Mouse (Mus musculus): ENCODE data around the gene S100a10. TPM values are rescaled to one million over a fixed set of nuclear protein-coding genes. Genes with fewer than 3 reads are reported as not detected.

S100a10 gene
- total and polyA plus RNA-seq, 2 experiments from 2014 or later = 68.9 to 134 TPM

DNA sequence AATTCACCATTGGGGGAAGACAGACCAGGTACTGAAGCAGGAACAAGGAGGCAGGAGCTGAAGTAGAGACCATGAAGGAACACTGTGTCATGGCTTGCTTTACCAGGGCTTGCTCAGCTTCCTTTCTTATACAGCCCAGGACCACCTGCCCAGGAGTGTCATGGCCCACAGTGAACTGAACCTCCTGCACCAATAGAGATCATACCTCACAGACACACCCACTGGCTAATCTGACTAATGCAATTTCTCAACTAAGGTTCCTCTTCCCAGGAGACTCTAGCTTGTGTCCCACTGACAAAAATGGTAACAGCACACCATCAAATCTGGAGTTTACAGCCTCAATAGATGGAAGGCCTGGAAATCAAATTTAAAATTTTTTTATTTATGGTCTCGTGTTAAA lies 35.4 kb downstream of the S100a10 start:
- Histone ChIP-seq H3K4me3 (ENCODE audit: low read depth, low read length) (no peak overlapping the region), H3K9ac (replicated peaks; ENCODE audit: low read length, poor library complexity, severe bottlenecking) (no peak overlapping the region), H3K27me3 (ENCODE audit: insufficient read depth, low read length) (no peaks in the 10 kb centered on the region), H3K9me3 (ENCODE audit: low read length) (no peaks in the 10 kb centered on the region), H3K4me1 (ENCODE audit: insufficient read depth, low read length) (no peaks in the 10 kb centered on the region), H3K27ac (ENCODE audit: low read depth, low read length) (no peak overlapping the region), H3K4me2 (ENCODE audit: low read depth, low read length, poor library complexity, severe bottlenecking) (no peak overlapping the region), H3K36me3 (ENCODE audit: insufficient read depth, low read length) (no peaks in the 10 kb centered on the region)
- 86% methylated on average over 1 of the region's 1 CpGs for WGBS
- no peak for DNase-seq (ENCODE audit: low spot score)
- TF ChIP-seq CTCF (IDR thresholded peaks at IDR 0.05) = no peak
- ATAC-seq (ENCODE audit: low FRiP score) = no peak

DNA sequence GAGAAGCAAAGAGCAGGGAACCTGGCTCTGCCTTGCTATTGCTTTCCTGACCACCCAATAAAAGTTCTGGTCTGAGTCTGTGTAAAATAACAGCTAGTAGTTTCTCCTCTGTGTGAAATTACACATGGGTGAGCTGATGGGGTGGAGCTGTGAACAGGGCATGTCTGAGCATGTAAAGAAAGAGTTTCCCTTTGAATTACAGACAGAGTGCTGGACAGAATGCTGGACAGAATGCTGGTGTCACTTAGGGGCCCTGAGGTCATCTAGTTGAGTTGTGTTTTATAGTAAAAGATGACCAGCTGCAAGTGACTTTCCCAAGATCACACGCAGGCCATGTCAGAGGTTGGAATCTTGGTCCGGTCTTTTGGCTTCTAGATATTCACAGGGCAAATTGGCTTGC lies 37.2 kb downstream of the S100a10 start:
- no peak overlapping the region for H3K4me3 ChIP-seq (ENCODE audit: low read depth, low read length)
- WGBS = 91% methylated on average over 2 of the region's 2 CpGs
- H3K27me3 ChIP-seq (ENCODE audit: insufficient read depth, low read length) = no peaks in the 10 kb centered on the region

DNA sequence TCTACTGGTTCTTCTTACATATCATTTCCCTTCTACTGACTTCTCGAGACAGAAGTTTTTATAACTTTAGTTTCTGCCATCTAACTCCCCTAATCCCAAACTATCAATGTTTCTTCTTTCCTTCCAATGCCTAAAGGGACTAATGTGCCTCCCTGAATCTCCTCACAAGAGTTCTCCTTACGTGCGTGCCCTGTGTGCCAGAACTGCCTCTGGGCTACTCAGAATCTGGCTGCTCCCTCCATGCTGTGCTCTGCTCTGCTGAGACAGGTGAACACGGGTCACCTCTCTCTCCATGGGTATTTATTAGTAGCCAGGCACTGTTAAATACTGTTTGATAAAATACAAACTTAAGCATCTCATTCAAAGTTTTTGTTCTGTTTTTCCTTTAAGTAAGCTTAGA lies 38.1 kb downstream of the S100a10 start:
- Histone ChIP-seq H3K9ac (replicated peaks; ENCODE audit: low read length, poor library complexity, severe bottlenecking) (no peak overlapping the region), H3K36me3 (ENCODE audit: insufficient read depth, low read length) (no peaks in the 10 kb centered on the region), H3K4me1 (ENCODE audit: insufficient read depth, low read length) (no peaks in the 10 kb centered on the region), H3K9me3 (ENCODE audit: low read length) (no peaks in the 10 kb centered on the region), H3K27ac (ENCODE audit: low read depth, low read length) (no peak overlapping the region), H3K27me3 (ENCODE audit: insufficient read depth, low read length) (no peaks in the 10 kb centered on the region), H3K4me3 (ENCODE audit: low read depth, low read length) (no peak overlapping the region), H3K4me2 (ENCODE audit: low read depth, low read length, poor library complexity, severe bottlenecking) (no peak overlapping the region)
- DNase-seq (ENCODE audit: low spot score) (no peak), ATAC-seq (ENCODE audit: low FRiP score) (no peak)
- WGBS = 82% methylated on average over 4 of the region's 4 CpGs
- no peak for TF ChIP-seq CTCF (IDR thresholded peaks at IDR 0.05)

More for the DNA sequence above, 37.2 kb downstream of the S100a10 start:
- TF ChIP-seq CTCF (IDR thresholded peaks at IDR 0.05) = no peak
- Histone ChIP-seq H3K9me3 (ENCODE audit: low read length) (no peaks in the 10 kb centered on the region), H3K4me1 (ENCODE audit: insufficient read depth, low read length) (no peaks in the 10 kb centered on the region), H3K27ac (ENCODE audit: low read depth, low read length) (no peak overlapping the region), H3K4me2 (ENCODE audit: low read depth, low read length, poor library complexity, severe bottlenecking) (no peak overlapping the region), H3K9ac (replicated peaks; ENCODE audit: low read length, poor library complexity, severe bottlenecking) (no peak overlapping the region), H3K36me3 (ENCODE audit: insufficient read depth, low read length) (no peaks in the 10 kb centered on the region)
- DNase-seq (ENCODE audit: low spot score) (no peak), ATAC-seq (ENCODE audit: low FRiP score) (no peak)

DNA sequence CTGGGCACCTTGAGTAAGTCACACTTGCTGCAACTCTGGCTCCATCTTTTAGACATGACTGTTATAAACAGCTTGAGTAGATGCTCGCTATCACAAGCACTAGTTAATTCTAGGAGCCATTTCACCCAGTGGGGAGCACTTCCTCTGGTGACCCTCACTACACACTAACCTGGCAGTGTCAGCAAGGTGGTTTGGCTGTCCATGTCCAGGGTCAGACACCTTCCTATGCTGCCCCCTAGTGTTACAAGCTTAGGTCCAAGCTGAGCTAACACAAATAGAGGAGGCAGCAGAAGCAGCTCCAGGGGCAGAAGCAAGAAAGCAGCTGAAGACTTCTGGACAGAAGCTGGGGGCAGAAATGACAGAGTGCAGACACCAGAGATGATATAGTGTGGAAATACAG lies 38.6 kb downstream of the S100a10 start:
- Histone ChIP-seq H3K27ac (ENCODE audit: low read depth, low read length) (no peak overlapping the region), H3K4me2 (ENCODE audit: low read depth, low read length, poor library complexity, severe bottlenecking) (no peak overlapping the region), H3K9ac (replicated peaks; ENCODE audit: low read length, poor library complexity, severe bottlenecking) (no peak overlapping the region), H3K4me3 (ENCODE audit: low read depth, low read length) (no peak overlapping the region), H3K36me3 (ENCODE audit: insufficient read depth, low read length) (no peaks in the 10 kb centered on the region), H3K4me1 (ENCODE audit: insufficient read depth, low read length) (no peaks in the 10 kb centered on the region), H3K27me3 (ENCODE audit: insufficient read depth, low read length) (no peaks in the 10 kb centered on the region), H3K9me3 (ENCODE audit: low read length) (no peaks in the 10 kb centered on the region)
- peak; percentile 5 for DNase-seq (ENCODE audit: low spot score)
- 59% methylated on average over 1 of the region's 1 CpGs for WGBS
- ATAC-seq (ENCODE audit: low FRiP score) = no peak
- TF ChIP-seq CTCF (IDR thresholded peaks at IDR 0.05) = peak; percentile 40

DNA sequence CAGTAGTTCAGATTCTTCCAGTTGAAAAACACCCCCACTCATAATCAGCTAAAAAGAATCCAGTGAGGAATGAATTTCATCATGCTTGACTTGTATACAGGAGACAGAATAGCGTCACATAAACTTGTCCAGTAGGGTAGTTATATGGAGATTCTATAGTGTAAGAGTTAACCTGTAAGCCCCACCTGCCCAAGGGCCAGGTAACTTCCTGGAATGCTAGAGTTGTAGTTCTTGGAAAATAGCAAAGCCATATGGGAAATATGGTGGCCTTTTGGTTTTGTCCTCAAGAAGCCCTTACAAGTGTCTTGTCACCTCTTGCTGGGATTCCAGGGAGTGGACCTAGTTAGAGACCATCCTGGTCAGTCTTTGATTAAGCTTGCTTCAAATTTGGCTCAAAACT lies 41.8 kb downstream of the S100a10 start:
- Histone ChIP-seq H3K27me3 (ENCODE audit: insufficient read depth, low read length) (no peaks in the 10 kb centered on the region), H3K4me2 (ENCODE audit: low read depth, low read length, poor library complexity, severe bottlenecking) (no peak overlapping the region), H3K36me3 (ENCODE audit: insufficient read depth, low read length) (no peaks in the 10 kb centered on the region), H3K9me3 (ENCODE audit: low read length) (no peaks in the 10 kb centered on the region), H3K9ac (replicated peaks; ENCODE audit: low read length, poor library complexity, severe bottlenecking) (no peak overlapping the region), H3K4me3 (ENCODE audit: low read depth, low read length) (no peak overlapping the region), H3K27ac (ENCODE audit: low read depth, low read length) (no peak overlapping the region), H3K4me1 (ENCODE audit: insufficient read depth, low read length) (no peaks in the 10 kb centered on the region)
- no peak for ATAC-seq (ENCODE audit: low FRiP score)
- DNase-seq (ENCODE audit: low spot score) = no peak
- WGBS = 98% methylated on average over 1 of the region's 1 CpGs
- TF ChIP-seq CTCF (IDR thresholded peaks at IDR 0.05) = no peak

DNA sequence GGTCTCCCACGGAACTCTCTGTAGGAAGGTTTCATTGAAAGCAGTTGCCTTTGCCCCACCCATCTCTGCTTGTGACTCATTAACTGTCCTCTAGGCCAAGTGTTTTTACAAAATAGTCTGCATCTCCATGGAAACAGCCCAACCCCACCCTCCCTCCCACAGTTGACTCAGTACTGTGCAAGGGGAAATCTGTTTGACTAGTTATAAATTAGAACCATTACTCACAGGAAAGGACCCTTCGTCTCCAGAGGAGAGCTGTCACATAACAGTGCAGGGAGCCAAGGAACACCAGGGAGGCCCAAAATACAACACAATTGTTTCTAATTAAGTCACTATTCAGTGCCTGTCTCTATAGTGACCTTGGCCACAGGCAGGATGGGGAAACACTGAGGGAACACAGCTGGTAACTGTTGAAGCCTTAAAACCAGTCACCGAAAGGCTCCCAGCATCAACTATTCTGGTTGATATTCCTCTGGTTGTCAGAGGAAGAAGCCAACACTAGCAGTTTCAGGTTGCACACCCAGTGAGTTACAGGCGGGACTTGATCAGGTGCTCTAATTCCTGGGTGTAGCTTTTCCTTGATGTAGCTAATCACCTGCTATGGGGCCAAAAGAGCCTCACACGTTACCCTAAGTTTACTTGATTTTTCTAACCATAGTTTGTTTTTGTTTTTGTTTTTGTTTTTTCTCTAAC lies 42.5 kb downstream of the S100a10 start:
- WGBS = 58% methylated on average over 5 of the region's 5 CpGs
- H3K4me3 ChIP-seq (ENCODE audit: low read depth, low read length) = no peak overlapping the region
- no peak overlapping the region for H3K27ac ChIP-seq (ENCODE audit: low read depth, low read length)
- H3K36me3 ChIP-seq (ENCODE audit: insufficient read depth, low read length) = no peaks in the 10 kb centered on the region
- ATAC-seq (ENCODE audit: low FRiP score) (peak; percentile 75), DNase-seq (ENCODE audit: low spot score) (peak; percentile 64)
- H3K4me2 ChIP-seq (ENCODE audit: low read depth, low read length, poor library complexity, severe bottlenecking) = no peak overlapping the region
- TF ChIP-seq CTCF (IDR thresholded peaks at IDR 0.05) = no peak
- H3K4me1 ChIP-seq (ENCODE audit: insufficient read depth, low read length) = no peaks in the 10 kb centered on the region
- H3K9me3 ChIP-seq (ENCODE audit: low read length) = no peaks in the 10 kb centered on the region
- no peaks in the 10 kb centered on the region for H3K27me3 ChIP-seq (ENCODE audit: insufficient read depth, low read length)
- no peak overlapping the region for H3K9ac ChIP-seq (replicated peaks; ENCODE audit: low read length, poor library complexity, severe bottlenecking)

Data from midbrain, postnatal 0 days (tissue).